Comparison of ENCODE assay signal across 12 mouse cellular contexts in the genomic region with DNA sequence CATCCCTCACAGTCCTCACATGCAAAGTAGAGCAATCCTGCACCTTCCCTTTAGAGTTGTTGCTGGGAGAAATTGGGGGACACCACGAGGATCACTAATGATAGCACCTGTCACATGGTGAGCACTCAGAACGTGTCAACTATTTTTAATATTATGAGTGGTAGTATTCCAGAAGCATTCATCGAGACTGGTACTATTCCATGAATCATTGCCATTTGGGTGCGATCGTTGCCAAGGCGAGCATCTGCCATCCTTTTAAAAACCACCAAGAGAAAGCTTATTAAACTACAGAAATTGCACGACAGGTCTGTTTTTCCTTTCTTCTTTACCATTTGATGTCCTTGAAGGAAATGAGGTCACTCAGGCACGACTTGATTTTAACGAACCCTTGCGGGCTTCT.
DNase-seq lines count a peak whose midpoint lies in the region; ATAC-seq and TF ChIP-seq lines count a peak whose summit lies in the region.
"Had no signal": no experiment of that assay in that cellular context is flagged by ENCODE, and none has a peak within 500 bp of the region (broad histone marks: within the 10 kb centered on the region; RNA-seq: fewer than 3 reads in every experiment).

No protein-coding gene starts in this region.

- H3K27ac ChIP-seq in left cerebral cortex, adult 2 months: no peak overlapping the region; the same call in 1 of the 2 replicates
- H3K27ac ChIP-seq in hindbrain, embryonic 14.5 days: no peak overlapping the region
- no peak overlapping the region for H3K27ac ChIP-seq in intestine, embryonic 16.5 days (ENCODE audit: low read length)
- H3K27ac ChIP-seq: limb, embryonic 10.5 days had no signal

- H3K4me2 ChIP-seq in hindbrain, embryonic 14.5 days (replicated peaks): no peak overlapping the region
- H3K4me2 ChIP-seq in intestine, embryonic 16.5 days (ENCODE audit: low read depth, low read length): no peak overlapping the region

- no peaks in the 10 kb centered on the region for H3K4me1 ChIP-seq in hindbrain, embryonic 14.5 days (replicated peaks; ENCODE audit: control insufficient read depth, insufficient read depth, low read length)
- no peaks in the 10 kb centered on the region for H3K4me1 ChIP-seq in intestine, embryonic 16.5 days (ENCODE audit: control insufficient read depth, insufficient read depth, low read length)

- no peak overlapping the region for H3K4me3 ChIP-seq in left cerebral cortex, adult 2 months
- no peak overlapping the region for H3K4me3 ChIP-seq in hindbrain, embryonic 14.5 days (replicated peaks; ENCODE audit: low read length)
- H3K4me3 ChIP-seq in intestine, embryonic 16.5 days (ENCODE audit: low read length): no peak overlapping the region
- H3K4me3 ChIP-seq: limb, embryonic 10.5 days; myocyte had no signal

- H3K9me3 ChIP-seq in hindbrain, embryonic 14.5 days (ENCODE audit: control insufficient read depth, low read length): no peaks in the 10 kb centered on the region
- no peaks in the 10 kb centered on the region for H3K9me3 ChIP-seq in intestine, embryonic 16.5 days (ENCODE audit: control insufficient read depth, low read length)
- H3K9me3 ChIP-seq: limb, embryonic 10.5 days had no signal

- ATAC-seq in hindbrain, embryonic 14.5 days (ENCODE audit: low FRiP score): no peak
- ATAC-seq in intestine, embryonic 16.5 days: no peak

- DNase-seq in left cerebral cortex, adult 2 months (ENCODE audit: extremely low spot score in 1 of 2, low spot score in 2 of 2): peak; percentile 31 to 41
- no peak for DNase-seq in left cerebral cortex, adult 11 months (ENCODE audit: low spot score)
- DNase-seq in frontal cortex, adult 2 months (ENCODE audit: extremely low spot score in 1 of 2, low spot score in 1 of 2): peak; percentile 57 to 77
- DNase-seq in left cerebral cortex, adult 9 months (ENCODE audit: low spot score in 2 of 2): peak; percentile 26 to 79
- DNase-seq in hindbrain, embryonic 14.5 days (ENCODE audit: low spot score): no peak
- no peak for DNase-seq in gastrocnemius, adult 8-10 months (ENCODE audit: low spot score in 2 of 2)
- no peak for DNase-seq in testis, postnatal 14 days (ENCODE audit: low spot score)
- DNase-seq: kidney, adult 2 months; lung, adult 2 months had no signal

- 80% methylated on average over 10 of the region's 10 CpGs for WGBS in hindbrain, embryonic 14.5 days
- WGBS in intestine, embryonic 16.5 days: 85% methylated on average over 10 of the region's 10 CpGs

- TF ChIP-seq CTCF in left cerebral cortex, adult 2 months (IDR thresholded peaks at IDR 0.05): no peak

- no peaks in the 10 kb centered on the region for H3K27me3 ChIP-seq in hindbrain, embryonic 14.5 days (ENCODE audit: control insufficient read depth, insufficient read depth, low read length)
- no peaks in the 10 kb centered on the region for H3K27me3 ChIP-seq in intestine, embryonic 16.5 days (replicated peaks; ENCODE audit: control insufficient read depth, insufficient read depth, low read length)

- H3K36me3 ChIP-seq in hindbrain, embryonic 14.5 days (replicated peaks; ENCODE audit: control insufficient read depth, insufficient read depth): no peaks in the 10 kb centered on the region
- H3K36me3 ChIP-seq in intestine, embryonic 16.5 days (ENCODE audit: control insufficient read depth, insufficient read depth, low read length): no peaks in the 10 kb centered on the region
- H3K36me3 ChIP-seq: limb, embryonic 10.5 days had no signal

- no peak overlapping the region for H3K9ac ChIP-seq in hindbrain, embryonic 14.5 days
- no peak overlapping the region for H3K9ac ChIP-seq in intestine, embryonic 16.5 days (ENCODE audit: low read depth, low read length)

- intact Hi-C loops in left cerebral cortex, adult 2 months (cut with DNase I): no loop called here

Comparison
In these comparisons a context has a peak if more than half of its experiments do, and no peak if none do; other contexts are left out.
1. DNase-seq: peak in left cerebral cortex, adult 2 months (2 of 2), frontal cortex, adult 2 months (2 of 2) and left cerebral cortex, adult 9 months (2 of 2); none in left cerebral cortex, adult 11 months (single experiment), hindbrain, embryonic 14.5 days (single experiment), gastrocnemius, adult 8-10 months (0 of 2) and testis, postnatal 14 days (single experiment).